Mouse (Mus musculus) C2C12 (cell line): ENCODE data around the gene Tmf1.

ENCODE experiments used
- CTCF ChIP-seq: IDR thresholded peaks from one replicate; pipeline ENCODE4 v1.5.1; 2011; ENCODE audit not compliant: control insufficient read depth, insufficient read depth, insufficient read length
- MAX ChIP-seq: IDR thresholded peaks from one replicate; pipeline ENCODE4 v1.6.1; 2011; ENCODE audit warnings: mild to moderate bottlenecking, control low read depth
- MYOD1 ChIP-seq: IDR thresholded peaks from one replicate; pipeline ENCODE4 v1.6.1; 2011; ENCODE audit warnings: low read depth; ENCODE audit not compliant: control insufficient read depth, insufficient read length
- MYOG ChIP-seq: IDR thresholded peaks from one replicate; pipeline ENCODE4 v1.6.1; 2011; ENCODE audit not compliant: control insufficient read depth, insufficient read length; ENCODE audit errors: extremely low read depth
- USF1 ChIP-seq: IDR thresholded peaks from one replicate; pipeline ENCODE4 v1.6.1; 2011; ENCODE audit warnings: low read depth, mild to moderate bottlenecking, control low read depth, moderate library complexity

GRCm38 (mm10) chr6:97210962-97211601 lies 32.2 kb upstream of the Tmf1 start:
- TF ChIP-seq CTCF (no peak), MYOD1 (no peak), MYOG (no peak), USF1 (no peak), MAX (no peak)
